36 mouse cellular contexts compared by ENCODE assay signal in the genomic region with DNA sequence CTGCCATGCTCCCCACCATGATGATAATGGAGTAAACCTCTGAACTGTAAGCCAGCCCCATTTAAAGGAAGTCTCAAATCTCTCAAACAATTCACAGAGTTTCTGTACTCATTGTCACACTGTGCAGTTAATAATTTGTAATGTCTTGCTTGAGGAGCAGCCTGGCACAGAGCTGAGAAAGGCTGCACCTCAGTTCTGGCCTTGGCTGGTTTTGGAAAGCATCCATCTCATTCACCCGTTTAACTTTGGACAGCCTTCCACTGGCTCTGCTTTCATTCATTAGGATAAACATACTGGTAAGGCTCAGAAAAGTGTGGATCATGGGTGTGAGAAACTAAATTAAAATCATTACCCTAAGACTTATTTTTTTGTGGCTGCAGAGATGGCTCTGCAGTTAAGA. TPM values are rescaled to one million over a fixed set of nuclear protein-coding genes. Genes with fewer than 3 reads are reported as not detected.
DNase-seq lines count a peak whose midpoint lies in the region; ATAC-seq and TF ChIP-seq lines count a peak whose summit lies in the region.
"Had no signal": no experiment of that assay in that cellular context is flagged by ENCODE, and none has a peak within 500 bp of the region (broad histone marks: within the 10 kb centered on the region; RNA-seq: fewer than 3 reads in every experiment).

No protein-coding gene starts in this region.

- no peak for TF ChIP-seq EP300 in stomach, postnatal 0 days (optimal IDR thresholded peaks at IDR 0.05)

- peak; percentile 42 for DNase-seq in adrenal gland, postnatal 14 days
- DNase-seq in adrenal gland, postnatal 4 days (ENCODE audit: low spot score in 2 of 2): no peak
- DNase-seq in kidney, adult 9 months: peak; percentile 92
- DNase-seq in adipocyte (ENCODE audit: low spot score): peak; percentile 89
- DNase-seq in kidney, postnatal 36 days: peak; percentile 62 to 85
- no peak for DNase-seq in stomach, postnatal 0 days (ENCODE audit: low spot score)
- DNase-seq: cerebellum, adult 8-10 months; cerebellum, postnatal 36 days; gastrocnemius, postnatal 10 days; heart, adult 11 months; layer of hippocampus, adult 9-11 months; liver, embryonic 13.5 days; lung, adult 18-20 months; lung, postnatal 4 days; right cerebral cortex, postnatal 4 days had no signal

- H3K9ac ChIP-seq in kidney, embryonic 15.5 days: no peak overlapping the region
- no peak overlapping the region for H3K9ac ChIP-seq in stomach, postnatal 0 days (ENCODE audit: low read length)
- H3K9ac ChIP-seq: forebrain, embryonic 13.5 days; heart, embryonic 15.5 days; limb, embryonic 13.5 days; liver, embryonic 13.5 days; midbrain, embryonic 12.5 days; neural tube, embryonic 12.5 days had no signal

- H3K36me3 ChIP-seq in kidney, embryonic 15.5 days: no peaks in the 10 kb centered on the region
- no peaks in the 10 kb centered on the region for H3K36me3 ChIP-seq in stomach, postnatal 0 days (ENCODE audit: control insufficient read depth, insufficient read depth, low read length)
- H3K36me3 ChIP-seq: heart, embryonic 10.5 days; heart, embryonic 15.5 days; limb, embryonic 13.5 days; liver, embryonic 13.5 days; midbrain, embryonic 12.5 days; neural tube, embryonic 12.5 days had no signal

- no peaks in the 10 kb centered on the region for H3K27me3 ChIP-seq in kidney, embryonic 15.5 days
- H3K27me3 ChIP-seq in stomach, postnatal 0 days (ENCODE audit: control insufficient read depth, insufficient read depth, low read length): no peaks in the 10 kb centered on the region
- H3K27me3 ChIP-seq: forebrain, embryonic 13.5 days; midbrain, embryonic 12.5 days; neural tube, embryonic 12.5 days had no signal

- H3K27ac ChIP-seq in kidney, embryonic 15.5 days: no peak overlapping the region
- no peak overlapping the region for H3K27ac ChIP-seq in stomach, postnatal 0 days (replicated peaks)
- H3K27ac ChIP-seq: forebrain, embryonic 13.5 days; heart, embryonic 10.5 days; heart, embryonic 15.5 days; limb, embryonic 13.5 days; liver, embryonic 13.5 days; midbrain, embryonic 12.5 days; neural tube, embryonic 12.5 days had no signal

- no peak for TF ChIP-seq CTCF in stomach, postnatal 0 days (IDR thresholded peaks at IDR 0.05; ENCODE audit: low read depth)

- H3K9me3 ChIP-seq in kidney, embryonic 15.5 days (replicated peaks): no peaks in the 10 kb centered on the region
- no peaks in the 10 kb centered on the region for H3K9me3 ChIP-seq in stomach, postnatal 0 days (ENCODE audit: control insufficient read depth, low read length)
- H3K9me3 ChIP-seq: forebrain, embryonic 13.5 days; heart, embryonic 10.5 days; heart, embryonic 15.5 days; limb, embryonic 13.5 days; liver, embryonic 13.5 days; midbrain, embryonic 12.5 days; neural tube, embryonic 12.5 days had no signal

- H3K4me1 ChIP-seq in kidney, embryonic 15.5 days: peaks cover 5% of the 10 kb centered on the region
- no peaks in the 10 kb centered on the region for H3K4me1 ChIP-seq in stomach, postnatal 0 days (replicated peaks; ENCODE audit: control insufficient read depth, insufficient read depth)
- H3K4me1 ChIP-seq: limb, embryonic 13.5 days had no signal

- WGBS in kidney, embryonic 15.5 days: 62% methylated on average over 1 of the region's 1 CpGs
- 37% methylated on average over 1 of the region's 1 CpGs for WGBS in stomach, postnatal 0 days

- H3K4me3 ChIP-seq in kidney, embryonic 15.5 days (replicated peaks): no peak overlapping the region
- no peak overlapping the region for H3K4me3 ChIP-seq in stomach, postnatal 0 days (ENCODE audit: low read depth, low read length)
- H3K4me3 ChIP-seq: forebrain, embryonic 13.5 days; heart, embryonic 10.5 days; heart, embryonic 15.5 days; limb, embryonic 13.5 days; liver, embryonic 13.5 days; megakaryocyte, embryonic 14.5 days; midbrain, embryonic 12.5 days; myocyte; neural tube, embryonic 12.5 days had no signal

- no peak for ATAC-seq in kidney, embryonic 15.5 days (replicated peaks; ENCODE audit: low FRiP score)
- ATAC-seq in stomach, postnatal 0 days (ENCODE audit: low FRiP score, low TSS enrichment): no peak
- ATAC-seq: forebrain, embryonic 13.5 days; hindbrain, embryonic 16.5 days; lung, postnatal 0 days had no signal

- H3K4me2 ChIP-seq in kidney, embryonic 15.5 days: no peak overlapping the region
- no peak overlapping the region for H3K4me2 ChIP-seq in stomach, postnatal 0 days (replicated peaks; ENCODE audit: low read depth)
- H3K4me2 ChIP-seq: forebrain, embryonic 13.5 days; heart, embryonic 15.5 days; limb, embryonic 13.5 days; liver, embryonic 13.5 days; midbrain, embryonic 12.5 days; neural tube, embryonic 12.5 days had no signal

RNA-seq across cellular contexts. Expression of gene Acsm3, which starts 14.9 kb away (rescaled TPM):
- 52.8 and 59.7 TPM in 2 replicates for total RNA-seq in adrenal gland, postnatal 14 days (2021)
- 10 to 100 TPM; 12.9 to 13.5 TPM for total RNA-seq in adrenal gland, postnatal 4 days (2021)
- 0.61 and 1.3 TPM in 2 replicates for polyA plus RNA-seq in kidney, embryonic 15.5 days (2015; fragmentation: Nextera tagmentation; extraction: Ambion mirVana)
- polyA plus RNA-seq in stomach, postnatal 0 days (2015; fragmentation: Nextera tagmentation; extraction: Ambion mirVana): 9.7 and 10.5 TPM in 2 replicates
- total RNA-seq: left cerebral cortex, adult 8-10 months; left cerebral cortex, postnatal 36 days; midbrain, postnatal 0 days had no signal
- polyA plus RNA-seq: hindbrain, embryonic 16.5 days; lung, postnatal 0 days; spleen, adult 2 months had no signal

RNA-seq across cellular contexts. Expression of gene Thumpd1, which starts 25.3 kb away (rescaled TPM):
- total RNA-seq in adrenal gland, postnatal 14 days (2021): 34.4 and 36.7 TPM in 2 replicates
- total RNA-seq in adrenal gland, postnatal 4 days (2021): 10 to 100 TPM; 42.3 to 47.5 TPM
- polyA plus RNA-seq in kidney, embryonic 15.5 days (2015; fragmentation: Nextera tagmentation; extraction: Ambion mirVana): 77.0 and 80.1 TPM in 2 replicates
- 34.2 and 34.4 TPM in 2 replicates for polyA plus RNA-seq in stomach, postnatal 0 days (2015; fragmentation: Nextera tagmentation; extraction: Ambion mirVana)

RNA-seq across cellular contexts. Expression of gene Rexo5, which starts 47.9 kb away (rescaled TPM):
- total RNA-seq in adrenal gland, postnatal 14 days (2021): 6.8 and 13.3 TPM in 2 replicates
- total RNA-seq in adrenal gland, postnatal 4 days (2021): 10 to 100 TPM; 12.4 to 13.6 TPM
- polyA plus RNA-seq in kidney, embryonic 15.5 days (2015; fragmentation: Nextera tagmentation; extraction: Ambion mirVana): 21.1 and 29.9 TPM in 2 replicates
- 4.4 and 4.8 TPM in 2 replicates for polyA plus RNA-seq in stomach, postnatal 0 days (2015; fragmentation: Nextera tagmentation; extraction: Ambion mirVana)

RNA-seq across cellular contexts. Expression of gene Eri2, which starts 48.0 kb away (rescaled TPM):
- total RNA-seq in adrenal gland, postnatal 14 days (2021): 7.5 and 9.4 TPM in 2 replicates
- 10 to 100 TPM; 12.9 to 13.6 TPM for total RNA-seq in adrenal gland, postnatal 4 days (2021)
- polyA plus RNA-seq in kidney, embryonic 15.5 days (2015; fragmentation: Nextera tagmentation; extraction: Ambion mirVana): 24.8 and 26.1 TPM in 2 replicates
- 6.2 and 6.3 TPM in 2 replicates for polyA plus RNA-seq in stomach, postnatal 0 days (2015; fragmentation: Nextera tagmentation; extraction: Ambion mirVana)

RNA-seq across cellular contexts. Expression of gene Acsm4, which starts 56.0 kb away (rescaled TPM):
- not detected in 2 replicates for total RNA-seq in adrenal gland, postnatal 14 days (2021)
- not detected for total RNA-seq in adrenal gland, postnatal 4 days (2021)
- polyA plus RNA-seq in kidney, embryonic 15.5 days (2015; fragmentation: Nextera tagmentation; extraction: Ambion mirVana): not detected in 2 replicates
- not detected in 2 replicates for polyA plus RNA-seq in stomach, postnatal 0 days (2015; fragmentation: Nextera tagmentation; extraction: Ambion mirVana)
- total RNA-seq: adrenal gland, postnatal 36 days; gastrocnemius, postnatal 10 days; heart, postnatal 25 days; left cerebral cortex, postnatal 36 days; MEL; midbrain, postnatal 0 days had no signal
- polyA plus RNA-seq: forebrain, embryonic 13.5 days; heart, embryonic 10.5 days; heart, embryonic 15.5 days; hindbrain, embryonic 11.5 days; hindbrain, embryonic 16.5 days; intestine, embryonic 14.5 days; large intestine, adult 2 months; limb, embryonic 13.5 days; liver, embryonic 13.5 days; lung, postnatal 0 days; midbrain, embryonic 12.5 days; myocyte; neural tube, embryonic 12.5 days; spleen, adult 2 months had no signal

Comparison
In these comparisons a context has a peak if more than half of its experiments do, and no peak if none do; other contexts are left out.
1. DNase-seq: peak in adrenal gland, postnatal 14 days (single experiment), kidney, adult 9 months (single experiment), adipocyte (single experiment) and kidney, postnatal 36 days (2 of 2); none in adrenal gland, postnatal 4 days (0 of 2) and stomach, postnatal 0 days (single experiment).